Mouse (Mus musculus) c-Kit-negative CD71-positive TER-119-positive erythroid progenitor cells, embryonic 14.5 days (primary cell): ENCODE data around the gene Grhl1.
A peak's percentile ranks its signal among the peaks of the same experiment; 100 is the strongest.
"Not testable (repeated sequence)": the region's sequence is repeated elsewhere in the genome, so short reads cannot be mapped to it uniquely, and the experiment has no call there.

ENCODE experiments used
- DNase-seq: peaks from one replicate; pipeline ENCODE4 v3.0.0-alpha.2; 2013; ENCODE audit warnings: low read depth, low spot score

Grhl1 gene

GRCm38 (mm10) chr12:24571523-24572392 is at the start of gene Grhl1:
Gene Grhl1 (plus strand): TSS chr12:24572283.
- peak; percentile 82 for DNase-seq

- DNase-seq: not testable (repeated sequence)
Measured at GRCm38 (mm10) chr12:24525065-24525464, 47.0 kb upstream of the Grhl1 start.

- no peak for DNase-seq
Measured at GRCm38 (mm10) chr12:24536390-24536789, 35.7 kb upstream of the Grhl1 start.

DNA sequence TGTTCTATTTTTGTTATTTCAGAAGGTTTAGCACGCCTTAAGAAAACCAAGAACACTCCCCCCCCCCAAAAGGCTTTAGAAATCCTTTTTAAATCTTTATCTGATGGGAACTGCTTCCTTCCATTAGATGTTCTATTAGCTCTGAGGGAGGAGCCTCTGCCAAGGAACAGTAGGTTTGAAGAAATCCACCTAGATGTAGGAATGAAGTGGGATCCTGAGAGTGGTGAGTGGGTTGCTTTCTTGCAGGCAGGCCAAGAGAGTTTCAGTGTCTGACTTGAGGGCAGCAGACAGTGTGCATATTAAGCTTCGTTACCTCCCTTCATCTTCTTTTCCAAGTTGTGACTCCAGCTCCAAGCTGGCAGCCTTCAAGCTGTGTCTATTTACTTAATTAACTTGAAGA is 34.9 kb upstream of the Grhl1 start:
- no peak for DNase-seq

- no peak for DNase-seq
Measured at GRCm38 (mm10) chr12:24537965-24538364, 34.1 kb upstream of the Grhl1 start.

DNA sequence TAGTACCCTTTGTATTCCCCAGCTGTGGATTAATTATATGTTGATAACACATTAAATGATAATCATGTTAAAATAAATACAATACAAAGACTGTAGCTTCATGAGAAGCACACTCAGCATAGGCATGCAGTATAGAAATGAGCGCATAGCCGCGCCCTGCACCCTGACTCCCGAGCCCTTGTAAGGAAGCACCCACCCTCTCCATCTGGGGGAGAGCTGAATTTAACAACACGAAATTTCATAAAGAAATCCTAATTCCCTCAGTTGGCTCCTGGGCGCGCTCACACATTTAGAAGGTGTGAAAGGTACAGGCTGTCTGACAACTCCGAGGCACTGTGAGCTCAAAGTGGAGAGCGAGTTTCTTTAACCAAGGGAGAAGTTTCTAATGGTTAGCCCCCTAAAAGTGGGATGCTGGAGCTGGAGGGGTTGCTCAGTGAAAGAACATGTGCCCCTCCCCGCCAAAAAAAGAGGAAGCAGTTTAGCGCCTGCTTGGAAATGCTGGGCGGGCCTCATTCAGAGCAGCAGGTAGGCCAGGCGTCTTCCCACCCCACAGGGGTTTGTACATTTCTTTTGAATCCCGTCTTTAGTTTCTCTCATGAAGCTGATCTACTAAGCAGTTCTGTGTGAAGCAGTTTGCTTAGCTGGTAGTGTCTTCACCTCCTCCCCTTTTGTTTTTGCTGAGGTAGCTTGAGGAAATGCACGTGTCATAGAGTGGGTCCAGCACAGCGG is 30.5 kb upstream of the Grhl1 start:
- DNase-seq: no peak

DNA sequence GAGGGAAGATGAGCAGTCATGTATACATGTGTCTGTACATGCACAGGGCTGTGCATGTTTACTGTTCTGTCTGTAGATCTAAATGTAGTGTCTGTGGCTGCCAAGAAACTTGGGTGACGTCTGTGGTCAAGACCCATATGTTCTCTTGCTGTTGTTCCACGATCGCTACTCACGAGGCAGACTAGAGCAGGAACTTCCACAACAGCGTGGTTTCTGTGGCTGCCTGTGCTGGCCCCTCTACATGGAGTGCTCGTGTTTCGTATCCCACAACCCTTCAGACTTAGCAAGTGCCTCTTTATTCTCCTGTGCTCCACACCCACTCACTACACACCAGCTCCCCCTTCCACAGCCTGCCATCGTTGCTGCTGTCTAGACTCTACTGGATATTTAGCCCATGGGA is 24.4 kb upstream of the Grhl1 start:
- DNase-seq: no peak

GRCm38 (mm10) chr12:24548885-24549284 is 23.2 kb upstream of the Grhl1 start:
- no peak for DNase-seq

GRCm38 (mm10) chr12:24552531-24552930 is 19.6 kb upstream of the Grhl1 start:
- no peak for DNase-seq

DNA sequence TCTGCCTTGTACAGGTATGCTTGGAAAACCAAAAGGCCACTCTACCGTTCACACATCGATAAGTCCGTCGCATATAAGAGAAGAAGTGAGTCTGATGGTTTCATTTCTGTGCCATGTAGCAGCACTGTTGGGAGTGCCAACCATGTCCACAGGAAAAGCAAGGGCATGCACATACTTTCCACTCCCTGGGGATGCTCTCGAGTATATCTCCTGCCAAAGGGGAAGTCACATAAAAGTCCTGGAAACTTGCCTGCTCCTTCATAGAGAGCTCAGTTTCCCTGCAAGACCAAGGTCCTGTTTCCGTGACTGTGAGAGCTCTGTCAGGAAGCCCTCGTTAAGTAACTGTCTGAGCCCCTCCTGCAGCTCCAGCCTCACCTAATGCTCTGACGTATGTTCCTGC is 16.1 kb upstream of the Grhl1 start:
- DNase-seq: no peak

DNA sequence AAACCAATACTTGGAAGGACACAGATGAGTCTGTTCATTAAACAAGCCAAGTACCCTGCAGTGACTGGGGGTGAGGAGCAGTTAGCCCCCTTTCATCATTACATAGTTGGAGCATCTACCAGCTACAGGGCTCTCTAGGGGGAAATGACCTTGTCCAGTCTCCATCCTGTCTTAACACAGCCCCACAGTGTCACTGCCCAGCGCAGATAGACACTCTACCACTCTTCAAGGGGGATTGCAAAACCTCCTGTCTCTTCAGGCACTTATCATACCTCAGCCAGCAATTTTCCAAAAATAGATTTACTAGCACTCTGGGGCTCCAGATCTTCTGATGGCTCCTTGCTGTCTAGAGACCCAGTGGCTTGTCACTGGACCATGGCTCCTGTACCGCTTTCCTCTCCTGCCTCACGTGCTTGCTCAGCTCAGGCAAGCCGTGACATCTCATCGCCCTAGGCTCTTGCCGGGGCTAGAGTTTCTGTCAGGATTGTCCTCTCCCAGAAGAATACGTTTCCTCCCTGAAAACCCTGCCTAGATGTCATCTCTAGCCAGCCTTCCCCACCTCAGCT is 8.6 kb upstream of the Grhl1 start:
- no peak for DNase-seq

GRCm38 (mm10) chr12:24565311-24565710 is 6.8 kb upstream of the Grhl1 start:
- DNase-seq: no peak

- DNase-seq: no peak
Measured at GRCm38 (mm10) chr12:24567606-24568005, 4.5 kb upstream of the Grhl1 start.

DNA sequence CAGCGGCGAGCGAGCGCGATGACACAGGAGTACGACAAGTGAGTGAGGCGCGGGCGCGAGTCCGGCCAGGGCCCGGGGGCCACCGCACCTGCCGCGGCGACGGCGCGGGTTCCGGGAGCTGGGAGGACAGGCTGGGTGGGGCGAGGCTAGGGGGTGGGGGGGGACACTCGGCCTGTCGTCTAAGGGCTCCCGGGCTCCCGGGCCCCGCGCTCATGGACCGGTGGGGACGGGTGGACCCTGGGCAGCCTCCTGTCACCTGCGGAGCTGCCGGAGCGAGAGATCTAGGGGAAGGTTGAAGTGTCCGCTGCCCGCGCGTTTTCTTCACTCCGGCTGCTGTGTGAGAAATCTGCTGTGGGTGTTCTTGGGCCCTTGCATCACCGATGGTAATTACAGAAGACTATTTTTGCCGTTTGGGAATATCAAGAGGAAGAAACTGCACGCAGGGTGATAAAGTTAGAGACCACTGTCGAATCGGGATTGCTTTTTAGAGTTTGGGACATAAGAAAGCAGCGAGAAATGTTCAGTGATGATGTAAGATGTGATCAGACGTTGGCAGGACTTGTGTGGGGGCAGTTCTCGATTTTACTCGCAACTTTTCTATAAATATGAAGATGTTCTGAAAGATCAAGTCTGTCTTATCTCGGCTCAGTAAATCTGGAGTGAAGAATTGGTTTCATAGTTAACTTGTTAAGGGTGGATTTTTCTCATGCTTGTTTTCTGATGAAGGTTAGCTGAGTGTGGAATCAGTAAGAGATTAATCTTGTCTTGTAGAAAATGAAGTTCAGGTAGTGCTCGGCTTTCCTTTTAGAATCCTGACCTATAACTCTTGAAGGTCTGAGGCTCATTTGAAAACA is 565 bp downstream of the Grhl1 start:
- no peak for DNase-seq

DNA sequence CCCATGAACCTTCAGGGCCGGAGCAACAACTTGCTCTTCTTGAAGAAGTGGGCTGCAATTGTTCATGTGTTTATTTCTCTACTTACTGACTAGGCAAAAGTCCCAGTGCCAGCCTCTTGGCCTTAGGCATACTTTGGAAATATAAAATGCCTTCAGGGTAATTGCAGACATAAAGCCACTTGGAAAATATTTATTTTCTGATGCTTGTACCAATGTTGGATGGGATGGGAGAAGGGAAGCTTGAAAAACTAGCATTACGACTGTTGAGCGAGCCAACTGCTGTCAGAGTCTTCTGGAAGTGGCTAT is 1.1 kb downstream of the Grhl1 start:
- no peak for DNase-seq

DNA sequence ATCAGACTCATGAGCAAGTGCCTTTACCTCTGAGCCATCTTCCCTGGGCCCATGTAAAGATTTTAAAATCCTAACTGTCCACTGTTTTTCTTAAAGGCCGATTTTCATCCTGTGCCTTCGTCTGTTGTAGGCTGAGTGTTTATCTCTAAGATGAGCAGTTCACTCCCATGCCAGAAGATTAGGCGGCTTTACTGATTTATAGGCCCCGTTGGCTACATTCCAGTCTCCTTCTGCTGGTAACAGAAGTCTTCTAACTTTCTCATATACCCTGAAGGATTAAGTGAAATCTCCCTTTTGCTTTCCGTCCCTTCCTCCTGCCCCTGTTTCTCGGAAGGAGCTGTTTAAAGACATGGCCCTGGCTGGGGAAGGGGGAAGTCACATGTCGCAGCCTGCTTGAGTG is 2.8 kb downstream of the Grhl1 start:
- DNase-seq: no peak

- DNase-seq: no peak
Measured at GRCm38 (mm10) chr12:24580452-24580851, 8.4 kb downstream of the Grhl1 start.

DNA sequence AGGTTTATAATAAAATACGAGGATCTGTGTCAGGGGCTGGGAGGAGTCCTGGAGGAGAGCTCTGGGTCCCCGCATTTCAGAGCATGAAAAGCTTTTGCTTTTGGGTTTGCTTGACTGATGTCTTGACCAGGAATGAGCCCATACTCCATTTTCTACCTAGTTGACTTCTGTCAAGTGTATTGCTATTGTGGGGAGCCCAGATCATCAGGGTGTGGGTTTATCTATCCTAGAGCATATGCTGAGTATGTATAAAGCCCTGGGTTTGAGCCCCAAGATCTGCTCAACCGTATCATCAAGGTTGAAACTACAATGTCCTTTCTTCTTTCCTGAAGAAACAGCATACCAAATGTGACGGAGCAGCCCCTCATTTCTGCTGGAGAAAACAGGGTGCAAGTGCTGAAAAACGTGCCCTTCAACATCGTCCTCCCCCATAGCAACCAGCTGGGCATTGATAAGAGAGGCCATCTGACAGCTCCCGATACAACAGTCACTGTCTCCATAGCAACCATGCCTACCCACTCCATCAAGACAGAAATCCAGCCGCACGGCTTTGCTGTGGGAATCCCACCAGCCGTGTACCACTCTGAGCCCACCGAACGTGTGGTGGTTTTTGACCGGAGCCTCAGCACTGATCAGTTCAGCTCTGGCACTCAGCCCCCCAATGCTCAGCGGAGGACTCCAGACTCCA is 9.1 kb downstream of the Grhl1 start:
- peak; percentile 51 for DNase-seq

DNA sequence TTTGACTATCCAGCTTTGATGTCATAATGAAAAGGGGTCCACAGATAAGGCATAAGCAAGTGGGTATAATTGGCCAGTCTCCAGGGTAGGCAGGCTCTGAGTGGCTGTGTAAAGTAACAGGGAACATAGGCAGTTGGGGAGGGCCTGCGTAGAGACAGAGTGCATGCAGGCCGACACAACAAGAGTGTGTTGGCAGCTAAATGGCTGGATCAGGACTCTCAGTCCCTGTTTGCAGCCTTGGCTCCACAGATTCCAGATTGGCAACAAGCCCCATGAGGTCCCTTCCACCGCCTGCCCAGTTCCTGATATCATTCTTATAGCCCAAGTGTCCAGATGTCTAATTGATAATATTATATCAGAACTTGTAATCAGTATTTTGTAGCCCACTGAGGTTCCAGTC is 11.6 kb downstream of the Grhl1 start:
- no peak for DNase-seq

- DNase-seq: no peak
Measured at GRCm38 (mm10) chr12:24584835-24585234, 12.8 kb downstream of the Grhl1 start.

- DNase-seq: no peak
Measured at GRCm38 (mm10) chr12:24586193-24586592, 14.1 kb downstream of the Grhl1 start.
